Mouse (Mus musculus): ENCODE measurements at regions not wholly inside any gene's neighbourhood (a gene's known extent, or its start where the extent isn't known, plus 50 kb on each side); places are given as distances from the start of the nearest gene placed in this dataset.

DNA sequence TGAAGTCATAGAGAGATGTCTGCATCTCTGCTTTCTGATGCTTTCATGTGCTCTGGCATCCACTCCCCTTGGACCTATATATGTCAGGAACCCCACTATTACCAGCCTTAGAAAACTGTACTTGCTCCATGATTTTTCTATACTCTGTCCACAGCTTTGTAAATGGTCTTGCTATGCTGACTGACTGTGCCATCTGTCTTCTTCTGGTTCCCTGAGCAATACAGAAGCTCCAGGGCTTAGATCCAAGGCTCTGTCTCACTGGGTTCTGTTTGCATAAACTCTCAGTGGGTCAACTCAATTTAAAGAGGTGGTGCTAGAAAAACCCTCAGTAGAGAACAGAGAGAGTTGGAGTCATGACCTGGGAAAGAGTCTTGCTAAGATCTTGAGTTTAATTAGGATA is 71.9 kb upstream of the Dab1 start:
- no peak overlapping the region for H3K4me3 ChIP-seq (ENCODE audit: insufficient read depth, low read depth, low read length)
- H3K27me3 ChIP-seq (replicated peaks; ENCODE audit: control insufficient read depth, insufficient read depth, low read length), result no peaks in the 10 kb centered on the region; the same call in 1 of the 2 replicates
- no peak overlapping the region for H3K27ac ChIP-seq (ENCODE audit: insufficient read depth, low read depth, low read length)
- no peaks in the 10 kb centered on the region for H3K36me3 ChIP-seq (ENCODE audit: control insufficient read depth, insufficient read depth, low read length)
- no peaks in the 10 kb centered on the region for H3K4me1 ChIP-seq (ENCODE audit: control insufficient read depth, insufficient read depth, low read length)
- DNase-seq, result no peak
- no peak for TF ChIP-seq CTCF (conservative IDR thresholded peaks at IDR 0.05; ENCODE audit: insufficient read depth, insufficient read length, low read depth, low read length)
- no peak for TF ChIP-seq POLR2A (IDR thresholded peaks at IDR 0.05; ENCODE audit: low read depth, low read length)

DNA sequence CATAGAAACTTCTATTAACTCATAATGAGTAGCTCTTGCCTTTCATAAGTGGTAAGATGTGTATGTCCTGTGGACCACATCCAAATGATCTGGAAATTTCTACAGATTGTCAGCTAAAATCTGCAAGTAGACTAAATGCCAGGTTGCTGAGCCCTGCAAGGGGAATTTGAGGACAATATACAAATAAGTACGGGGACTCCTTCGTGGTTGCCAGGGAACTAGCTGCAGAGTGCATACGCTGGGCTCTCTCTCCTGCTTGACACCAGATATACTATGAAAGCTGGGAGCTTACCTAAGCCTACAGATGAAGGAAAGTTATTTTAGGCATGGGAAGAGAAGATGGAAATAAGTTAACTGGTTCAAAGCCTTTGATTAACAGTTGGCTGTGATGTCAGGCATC is 66.7 kb upstream of the Dab1 start:
- TF ChIP-seq CTCF (conservative IDR thresholded peaks at IDR 0.05; ENCODE audit: insufficient read depth, insufficient read length, low read depth, low read length) (no peak), POLR2A (IDR thresholded peaks at IDR 0.05; ENCODE audit: low read depth, low read length) (no peak)
- Histone ChIP-seq H3K4me1 (ENCODE audit: control insufficient read depth, insufficient read depth, low read length) (no peaks in the 10 kb centered on the region), H3K4me3 (ENCODE audit: insufficient read depth, low read depth, low read length) (no peak overlapping the region), H3K27me3 (replicated peaks; ENCODE audit: control insufficient read depth, insufficient read depth, low read length) (no peaks in the 10 kb centered on the region), H3K36me3 (ENCODE audit: control insufficient read depth, insufficient read depth, low read length) (no peaks in the 10 kb centered on the region), H3K27ac (ENCODE audit: insufficient read depth, low read depth, low read length) (no peak overlapping the region)
- WGBS, result 85% methylated on average over 3 of the region's 3 CpGs
- DNase-seq, result no peak

GRCm38 (mm10) chr4:103553188-103553587 is 66.0 kb upstream of the Dab1 start:
- 74% methylated on average over 4 of the region's 4 CpGs for WGBS
- no peak overlapping the region for H3K4me3 ChIP-seq (ENCODE audit: insufficient read depth, low read depth, low read length)
- no peak for DNase-seq
- H3K36me3 ChIP-seq (ENCODE audit: control insufficient read depth, insufficient read depth, low read length), result no peaks in the 10 kb centered on the region
- no peaks in the 10 kb centered on the region for H3K27me3 ChIP-seq (replicated peaks; ENCODE audit: control insufficient read depth, insufficient read depth, low read length)
- TF ChIP-seq CTCF (conservative IDR thresholded peaks at IDR 0.05; ENCODE audit: insufficient read depth, insufficient read length, low read depth, low read length) (no peak), POLR2A (IDR thresholded peaks at IDR 0.05; ENCODE audit: low read depth, low read length) (no peak)
- H3K4me1 ChIP-seq (ENCODE audit: control insufficient read depth, insufficient read depth, low read length), result no peaks in the 10 kb centered on the region
- H3K27ac ChIP-seq (ENCODE audit: insufficient read depth, low read depth, low read length), result no peak overlapping the region

GRCm38 (mm10) chr4:103554597-103554996 is 64.6 kb upstream of the Dab1 start:
- Histone ChIP-seq H3K36me3 (ENCODE audit: control insufficient read depth, insufficient read depth, low read length) (no peaks in the 10 kb centered on the region), H3K4me3 (ENCODE audit: insufficient read depth, low read depth, low read length) (no peak overlapping the region), H3K4me1 (ENCODE audit: control insufficient read depth, insufficient read depth, low read length) (no peaks in the 10 kb centered on the region), H3K27me3 (replicated peaks; ENCODE audit: control insufficient read depth, insufficient read depth, low read length) (no peaks in the 10 kb centered on the region), H3K27ac (ENCODE audit: insufficient read depth, low read depth, low read length) (no peak overlapping the region)
- 70% methylated on average over 4 of the region's 4 CpGs for WGBS
- TF ChIP-seq POLR2A (IDR thresholded peaks at IDR 0.05; ENCODE audit: low read depth, low read length) (no peak), CTCF (conservative IDR thresholded peaks at IDR 0.05; ENCODE audit: insufficient read depth, insufficient read length, low read depth, low read length) (no peak)
- no peak for DNase-seq

All from kidney, adult 2 months (tissue).